Mouse (Mus musculus): ENCODE results near the gene Psmg3. TPM values are rescaled to one million over a fixed set of nuclear protein-coding genes. Genes with fewer than 3 reads are reported as not detected.

Gene Psmg3
- polyA plus RNA-seq, 1 experiment from 2014 or later, result 102 TPM

DNA sequence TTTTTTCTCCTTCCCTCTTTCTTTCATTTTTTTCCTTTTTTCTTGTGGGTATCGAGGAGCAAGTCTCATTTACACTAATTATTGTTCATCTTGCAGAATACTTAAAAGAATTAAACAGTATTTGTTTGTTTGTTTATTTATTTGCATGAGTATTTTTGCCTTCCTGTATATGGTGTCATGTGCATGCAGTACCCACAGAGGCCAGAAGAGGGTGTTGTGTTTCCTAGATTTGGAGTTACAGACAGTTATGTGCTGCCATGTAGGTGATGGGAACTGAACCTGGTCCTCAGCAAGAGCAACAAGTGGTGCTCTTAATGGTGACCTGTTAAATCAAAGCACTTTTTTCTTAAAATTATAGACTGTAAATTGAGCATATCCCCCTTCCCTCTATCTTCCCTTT lies 908 bp upstream of the Psmg3 start:
- no peak overlapping the region for H3K27ac ChIP-seq (replicated peaks)
- no peak overlapping the region for H3K4me3 ChIP-seq
- peaks cover 21% of the 10 kb centered on the region for H3K36me3 ChIP-seq
- H3K27me3 ChIP-seq (ENCODE audit: low read depth, poor library complexity, severe bottlenecking), result no peaks in the 10 kb centered on the region
- H3K4me1 ChIP-seq, result peaks cover 18% of the 10 kb centered on the region
- 81% methylated on average over 1 of the region's 1 CpGs for WGBS
- DNase-seq (ENCODE audit: low spot score), result no peak
- no peaks in the 10 kb centered on the region for H3K9me3 ChIP-seq (replicated peaks)

DNA sequence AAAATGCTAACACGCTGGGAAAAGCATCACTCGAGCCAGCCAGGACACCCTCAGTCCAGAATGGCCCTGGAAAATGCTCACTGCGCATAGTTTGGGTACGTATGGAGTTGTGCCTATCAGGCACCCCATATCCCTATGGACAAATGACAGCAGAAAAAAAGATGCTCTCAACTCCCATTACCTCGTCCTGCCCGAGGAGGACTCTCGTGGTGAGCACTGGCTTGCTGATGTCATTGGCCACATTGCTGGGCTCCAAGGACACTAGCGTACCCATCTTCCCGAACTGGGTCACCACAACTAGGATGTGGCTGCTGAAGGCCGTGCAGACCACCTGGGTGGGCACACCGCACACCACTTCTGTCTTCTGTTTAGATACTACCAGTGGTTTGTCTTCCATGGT lies 738 bp downstream of the Psmg3 start:
- WGBS, result 54% methylated on average over 11 of the region's 11 CpGs
- DNase-seq (ENCODE audit: low spot score), result no peak
- Histone ChIP-seq H3K4me1 (peaks cover 21% of the 10 kb centered on the region), H3K36me3 (peaks cover 38% of the 10 kb centered on the region), H3K9me3 (replicated peaks) (no peaks in the 10 kb centered on the region), H3K27me3 (ENCODE audit: low read depth, poor library complexity, severe bottlenecking) (no peaks in the 10 kb centered on the region), H3K27ac (replicated peaks) (peak overlapping the region; percentile 92), H3K4me3 (peak overlapping the region; percentile 80)

- H3K27me3 ChIP-seq (ENCODE audit: low read depth, poor library complexity, severe bottlenecking), result no peaks in the 10 kb centered on the region
- peaks cover 38% of the 10 kb centered on the region for H3K36me3 ChIP-seq
- H3K4me3 ChIP-seq, result no peak overlapping the region
- DNase-seq (ENCODE audit: low spot score), result no peak
- H3K9me3 ChIP-seq (replicated peaks), result no peaks in the 10 kb centered on the region
- WGBS, result 93% methylated on average over 10 of the region's 10 CpGs
- H3K4me1 ChIP-seq, result peaks cover 21% of the 10 kb centered on the region
- H3K27ac ChIP-seq (replicated peaks), result no peak overlapping the region
Measured at GRCm38 (mm10) chr5:139824531-139824930, 2.2 kb downstream of the Psmg3 start.

DNA sequence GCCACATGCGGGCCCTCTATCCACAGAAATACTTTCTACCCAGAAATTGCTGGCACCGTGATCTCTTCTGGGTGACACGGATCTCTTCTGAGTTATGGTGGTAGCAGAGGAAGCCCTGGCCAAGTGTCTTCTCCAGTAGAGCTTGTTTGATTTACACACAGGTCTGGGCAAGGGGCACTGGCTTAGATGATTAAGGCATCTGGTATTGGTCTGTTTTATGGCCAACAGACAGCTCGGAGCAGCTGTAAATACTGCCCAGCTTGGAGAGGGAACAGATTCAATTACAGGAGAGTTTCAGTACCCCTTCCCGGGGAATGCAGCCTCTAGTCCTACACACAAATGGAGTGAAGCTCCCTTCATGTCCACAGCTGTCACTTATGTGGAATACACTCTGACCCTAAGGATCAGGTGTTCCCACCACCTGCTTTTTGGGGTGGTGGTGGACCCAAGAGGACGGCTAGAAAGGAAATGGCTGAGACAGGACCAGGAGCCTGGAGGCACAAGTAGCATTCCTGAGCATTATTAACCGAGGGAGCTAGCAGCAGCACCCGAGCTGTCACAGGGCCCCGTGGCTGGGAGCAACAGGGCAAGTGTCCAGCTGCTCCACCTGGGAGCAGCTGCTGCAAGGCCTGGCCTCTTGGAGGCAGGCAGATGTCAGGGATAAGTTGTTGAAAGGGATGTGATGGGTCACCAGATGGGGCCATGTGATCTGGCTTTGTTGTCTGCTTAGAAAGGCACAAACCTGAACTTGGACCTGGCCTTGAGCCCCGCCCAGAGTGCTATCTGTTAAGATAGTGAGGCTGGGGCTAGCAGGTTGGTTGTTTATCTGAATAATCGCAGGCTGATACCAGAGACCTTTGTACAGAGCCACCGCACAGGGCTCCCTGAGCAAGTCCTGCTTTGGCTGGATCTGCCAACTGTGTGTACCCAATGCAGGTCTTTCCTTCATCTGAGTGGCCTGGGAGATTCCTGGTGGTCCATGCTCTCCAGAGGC lies 4.9 kb downstream of the Psmg3 start:
- H3K27ac ChIP-seq (replicated peaks), result no peak overlapping the region
- no peaks in the 10 kb centered on the region for H3K9me3 ChIP-seq (replicated peaks)
- H3K36me3 ChIP-seq, result peaks cover 38% of the 10 kb centered on the region
- 84% methylated on average over 12 of the region's 12 CpGs for WGBS
- no peak for DNase-seq (ENCODE audit: low spot score)
- H3K27me3 ChIP-seq (ENCODE audit: low read depth, poor library complexity, severe bottlenecking), result no peaks in the 10 kb centered on the region
- peaks cover 15% of the 10 kb centered on the region for H3K4me1 ChIP-seq
- H3K4me3 ChIP-seq, result no peak overlapping the region

DNA sequence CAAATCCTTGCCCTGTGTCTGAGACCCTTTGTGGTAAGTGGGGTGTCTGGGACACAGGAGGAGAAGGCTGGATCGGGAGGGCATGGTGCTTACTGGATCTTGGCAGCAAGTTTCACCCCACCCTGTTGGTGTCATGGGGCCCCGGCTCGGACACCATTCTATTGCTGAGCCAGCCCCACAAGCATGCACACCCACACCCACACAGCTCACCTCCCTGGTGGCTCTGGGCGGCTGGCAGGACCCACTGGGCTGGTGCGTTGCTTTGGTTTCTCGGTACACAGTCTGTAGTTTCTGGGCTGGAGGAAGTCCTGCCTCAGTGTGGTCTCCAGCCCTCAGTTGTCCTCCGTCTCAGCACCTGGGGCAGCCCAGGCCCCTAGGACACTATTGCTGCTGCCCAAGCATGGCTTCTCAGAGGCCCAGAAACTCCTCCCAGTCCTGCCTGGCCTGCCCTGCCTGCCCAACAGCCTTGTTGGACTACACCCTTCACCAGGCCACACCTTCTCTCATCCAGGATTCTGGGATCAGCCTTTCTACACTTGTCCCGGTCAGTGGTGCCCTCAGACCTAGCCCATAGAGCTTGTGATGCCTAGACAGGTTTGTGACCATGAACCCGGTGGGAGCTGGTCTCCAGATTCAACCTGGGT lies 7.0 kb downstream of the Psmg3 start, which contains the start of gene Tmem184a:
TSS of gene Tmem184a (minus strand) at position 380 of the 644 bp plus-strand sequence.
- no peak within 1 kb of the TSS for H3K27ac ChIP-seq (replicated peaks)
- 91% methylated on average over 9 of the region's 9 CpGs for WGBS

DNA sequence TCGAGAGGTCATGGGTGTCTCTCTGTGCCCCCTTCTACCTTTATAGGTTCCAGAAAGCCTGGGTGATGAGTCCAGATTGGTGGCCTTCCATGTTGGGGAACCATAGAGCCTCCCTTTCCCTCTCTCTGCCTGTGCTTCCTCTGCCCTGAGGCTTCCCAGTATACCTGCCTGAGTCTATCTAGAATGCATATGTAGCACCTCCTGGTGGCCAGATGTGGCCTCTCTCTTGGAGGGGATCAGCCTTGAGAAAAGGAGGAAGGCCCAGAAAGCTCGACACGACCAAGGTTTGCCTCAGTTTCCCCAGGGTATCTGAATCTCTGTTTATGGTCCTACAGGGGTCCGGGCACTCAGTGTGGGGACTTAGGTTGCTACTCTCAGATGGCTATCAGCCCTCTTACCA lies 7.9 kb downstream of the Psmg3 start:
- DNase-seq (ENCODE audit: low spot score), result no peak
- Histone ChIP-seq H3K9me3 (replicated peaks) (no peaks in the 10 kb centered on the region), H3K27ac (replicated peaks) (no peak overlapping the region), H3K27me3 (ENCODE audit: low read depth, poor library complexity, severe bottlenecking) (peaks cover 14% of the 10 kb centered on the region), H3K36me3 (peaks cover 29% of the 10 kb centered on the region), H3K4me1 (peaks cover 7% of the 10 kb centered on the region; the same call in 1 of the 2 replicates), H3K4me3 (no peak overlapping the region)
- WGBS, result 60% methylated on average over 4 of the region's 4 CpGs

More for the DNA sequence above, 7.0 kb downstream of the Psmg3 start, which contains the start of gene Tmem184a:
- H3K4me3 ChIP-seq, result no peak within 1 kb of the TSS
- H3K9me3 ChIP-seq (replicated peaks), result no peaks in the 10 kb centered on the region
- peaks cover 3% of the 10 kb centered on the region; the same call in 1 of the 2 replicates for H3K4me1 ChIP-seq
- H3K36me3 ChIP-seq, result peaks cover 36% of the 10 kb centered on the region
- DNase-seq (ENCODE audit: low spot score), result no peak
- H3K27me3 ChIP-seq (ENCODE audit: low read depth, poor library complexity, severe bottlenecking), result peaks cover 5% of the 10 kb centered on the region

- no peaks in the 10 kb centered on the region for H3K9me3 ChIP-seq (replicated peaks)
- H3K27me3 ChIP-seq (ENCODE audit: low read depth, poor library complexity, severe bottlenecking), result peaks cover 21% of the 10 kb centered on the region
- no peak overlapping the region for H3K4me3 ChIP-seq
- H3K4me1 ChIP-seq, result peaks cover 9% of the 10 kb centered on the region
- H3K36me3 ChIP-seq, result peaks cover 21% of the 10 kb centered on the region
- no peak overlapping the region for H3K27ac ChIP-seq (replicated peaks)
- WGBS, result 86% methylated on average over 3 of the region's 3 CpGs
- no peak for DNase-seq (ENCODE audit: low spot score)
Measured at GRCm38 (mm10) chr5:139818056-139818455, 8.6 kb downstream of the Psmg3 start.

DNA sequence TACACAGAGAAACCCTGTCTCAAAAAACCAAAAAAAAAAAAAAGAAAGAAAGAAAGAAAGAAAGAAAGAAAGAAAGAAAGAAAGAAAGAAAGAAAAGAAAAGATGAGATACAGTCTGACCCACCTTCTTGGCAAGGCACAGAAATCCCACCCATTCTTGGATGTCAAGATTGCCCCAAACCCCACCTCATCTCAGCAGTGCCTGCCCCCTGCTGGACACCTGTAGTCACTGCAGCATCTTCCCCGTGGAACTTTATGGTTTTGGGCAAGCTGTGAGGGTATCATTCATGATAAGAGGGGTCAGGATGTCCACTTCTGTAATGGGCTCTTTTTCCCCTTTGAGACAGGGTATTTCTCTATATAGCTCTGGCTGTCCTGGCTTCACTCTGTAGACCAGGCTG lies 9.4 kb downstream of the Psmg3 start:
- peaks cover 29% of the 10 kb centered on the region for H3K27me3 ChIP-seq (ENCODE audit: low read depth, poor library complexity, severe bottlenecking)
- no peak overlapping the region for H3K4me3 ChIP-seq
- 11% methylated on average over 1 of the region's 1 CpGs for WGBS
- H3K4me1 ChIP-seq, result peaks cover 12% of the 10 kb centered on the region
- H3K27ac ChIP-seq (replicated peaks), result no peak overlapping the region
- no peaks in the 10 kb centered on the region for H3K9me3 ChIP-seq (replicated peaks)
- no peak for DNase-seq (ENCODE audit: low spot score)
- H3K36me3 ChIP-seq, result peaks cover 14% of the 10 kb centered on the region

- Histone ChIP-seq H3K36me3 (peaks cover 5% of the 10 kb centered on the region; the same call in 1 of the 2 replicates), H3K4me1 (peaks cover 11% of the 10 kb centered on the region; the same call in 1 of the 2 replicates), H3K9me3 (replicated peaks) (no peaks in the 10 kb centered on the region), H3K27me3 (ENCODE audit: low read depth, poor library complexity, severe bottlenecking) (peaks cover 34% of the 10 kb centered on the region), H3K27ac (replicated peaks) (no peak overlapping the region), H3K4me3 (no peak overlapping the region)
- no peak for DNase-seq (ENCODE audit: low spot score)
Measured at GRCm38 (mm10) chr5:139816445-139816844, 10.2 kb downstream of the Psmg3 start.

DNA sequence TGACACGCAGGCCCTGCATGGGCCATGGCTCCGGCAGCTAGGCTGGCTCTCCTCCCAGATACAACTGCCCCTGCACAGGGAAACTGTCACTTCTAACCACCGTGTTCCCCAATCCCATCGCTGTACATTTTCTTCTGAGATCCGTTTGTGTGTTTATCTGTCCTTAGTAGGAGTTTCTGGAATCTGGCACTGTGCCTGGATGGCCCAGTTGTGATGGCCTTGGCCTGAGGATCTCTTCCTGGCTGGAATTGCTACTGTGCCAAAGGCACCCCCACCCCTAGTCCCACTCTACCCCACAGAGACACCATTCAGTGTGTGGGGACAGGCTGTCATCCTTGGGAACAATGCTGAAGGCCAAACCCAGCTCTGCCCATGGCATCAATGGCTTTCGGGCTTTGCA lies 10.7 kb downstream of the Psmg3 start:
- Histone ChIP-seq H3K27me3 (ENCODE audit: low read depth, poor library complexity, severe bottlenecking) (peaks cover 34% of the 10 kb centered on the region), H3K9me3 (replicated peaks) (no peaks in the 10 kb centered on the region), H3K4me1 (peaks cover 11% of the 10 kb centered on the region; the same call in 1 of the 2 replicates), H3K36me3 (peaks cover under 1% of the 10 kb centered on the region; the same call in 1 of the 2 replicates), H3K27ac (replicated peaks) (no peak overlapping the region), H3K4me3 (no peak overlapping the region)
- 91% methylated on average over 6 of the region's 6 CpGs for WGBS
- DNase-seq (ENCODE audit: low spot score), result no peak

DNA sequence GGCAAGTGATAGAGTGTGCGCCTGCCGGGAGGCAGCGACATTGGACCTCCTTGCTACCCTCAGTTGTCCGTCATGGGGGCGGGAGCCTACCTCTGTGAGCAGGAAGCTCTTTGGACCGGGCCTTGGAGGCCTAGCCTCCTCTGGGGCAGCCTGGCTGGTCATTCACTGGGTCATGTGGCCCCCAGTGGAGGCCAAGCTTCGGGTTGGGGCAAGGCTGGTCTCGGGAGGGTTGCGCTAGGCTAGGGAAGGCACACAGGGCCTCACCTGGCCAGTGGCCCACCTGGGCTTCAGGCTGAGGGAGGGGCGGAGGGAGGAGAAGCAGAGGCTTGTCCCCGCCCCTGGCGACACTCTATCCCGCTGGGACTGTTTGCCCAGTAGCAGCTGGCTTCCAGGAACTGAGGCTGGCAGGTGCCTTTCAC lies 12.7 kb downstream of the Psmg3 start:
- Histone ChIP-seq H3K9me3 (replicated peaks) (no peaks in the 10 kb centered on the region), H3K27ac (replicated peaks) (no peak overlapping the region; the same call in 1 of the 2 replicates), H3K4me1 (peaks cover 11% of the 10 kb centered on the region; the same call in 1 of the 2 replicates), H3K36me3 (no peaks in the 10 kb centered on the region), H3K4me3 (no peak overlapping the region), H3K27me3 (ENCODE audit: low read depth, poor library complexity, severe bottlenecking) (peaks cover 34% of the 10 kb centered on the region)
- WGBS, result 12% methylated on average over 13 of the region's 13 CpGs
- no peak for DNase-seq (ENCODE audit: low spot score)

DNA sequence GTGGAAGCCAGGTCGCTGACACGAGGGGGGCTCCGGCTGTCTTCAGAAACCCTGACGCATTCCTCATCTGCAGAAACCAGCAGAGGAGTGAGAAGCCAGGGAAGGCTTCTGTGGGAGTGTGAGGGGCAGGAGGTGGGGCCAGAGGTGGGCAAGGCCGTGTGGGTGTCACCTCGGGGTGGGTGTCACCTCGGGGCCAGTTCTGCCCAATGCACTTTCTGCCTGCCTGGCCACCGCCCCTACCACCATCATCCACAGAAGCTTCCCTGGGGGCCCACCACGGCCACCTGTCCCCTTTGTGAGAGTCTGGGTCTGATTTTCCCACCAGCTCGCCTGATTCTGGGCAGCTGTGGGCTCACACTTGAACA lies 13.6 kb downstream of the Psmg3 start:
- peaks cover 11% of the 10 kb centered on the region; the same call in 1 of the 2 replicates for H3K4me1 ChIP-seq
- H3K27me3 ChIP-seq (ENCODE audit: low read depth, poor library complexity, severe bottlenecking), result peaks cover 34% of the 10 kb centered on the region
- no peak overlapping the region for H3K4me3 ChIP-seq
- no peaks in the 10 kb centered on the region for H3K9me3 ChIP-seq (replicated peaks)
- no peaks in the 10 kb centered on the region for H3K36me3 ChIP-seq
- 0 out of 2 replicates have a peak overlapping the region, but pooled peaks have one; percentile 13 for H3K27ac ChIP-seq (replicated peaks)
- no peak for DNase-seq (ENCODE audit: low spot score)
- WGBS, result 55% methylated on average over 10 of the region's 10 CpGs

Data from midbrain, embryonic 10.5 days (tissue).